Mouse (Mus musculus) intestine, embryonic 15.5 days (tissue): ENCODE results near the gene Gm10320. TPM values are rescaled to one million over a fixed set of nuclear protein-coding genes. Genes with fewer than 3 reads are reported as not detected.
A peak's percentile ranks its signal among the peaks of the same experiment; 100 is the strongest.

Source experiments
- ATAC-seq: fragments of 200-750 bp; cut with Nextera tagmentation; 2 replicates; pipeline ENCODE4 v1.8.0; 2017; ENCODE audit warnings: moderate TSS enrichment, moderate library complexity
- H3K27ac ChIP-seq: fragments of 300-500 bp; sonication (generic); 2 replicates; pipeline ENCODE4 v1.5.1; 2015; ENCODE audit warnings: mild to moderate bottlenecking, inconsistent platforms
- H3K27me3 ChIP-seq: fragments of 300-500 bp; sonication (generic); replicated peaks from 2 replicates; pipeline ENCODE4 v1.6.1; 2015; ENCODE audit warnings: inconsistent platforms
- H3K36me3 ChIP-seq: fragments of 300-500 bp; sonication (generic); 2 replicates; pipeline ENCODE4 v1.6.1; 2015; ENCODE audit warnings: inconsistent platforms
- H3K4me1 ChIP-seq: fragments of 300-500 bp; sonication (generic); replicated peaks from 2 replicates; pipeline ENCODE4 v1.6.1; 2015; ENCODE audit warnings: inconsistent platforms
- H3K4me2 ChIP-seq: fragments of 300-500 bp; sonication (generic); replicated peaks from 2 replicates; pipeline ENCODE4 v1.6.1; 2015; ENCODE audit warnings: mild to moderate bottlenecking, inconsistent platforms
- H3K4me3 ChIP-seq: fragments of 300-500 bp; sonication (generic); replicated peaks from 2 replicates; pipeline ENCODE4 v1.5.1; 2015; ENCODE audit warnings: inconsistent platforms
- H3K9ac ChIP-seq: fragments of 300-500 bp; sonication (generic); 2 replicates; pipeline ENCODE4 v1.6.1; 2015; ENCODE audit warnings: inconsistent platforms
- H3K9me3 ChIP-seq: fragments of 300-500 bp; sonication (generic); 2 replicates; pipeline ENCODE4 v1.6.1; 2016; ENCODE audit warnings: inconsistent platforms
- WGBS: fragments of 180-500 bp; shearing (Covaris S2); methylation state at CpG from one replicate; pipeline ENCODE4 v1.1.7; 2015; 5-methylcytosine and 5-hydroxymethylcytosine counted together
- polyA plus RNA-seq: library from polyadenylated mRNA; unstranded; fragments of >200 nt; fragmentation: Nextera tagmentation; extraction: Ambion mirVana; gene quantifications from 2 replicates; pipeline ENCODE4 v1.2.1, GENCODE M21; 2015

The Gm10320 gene
- polyA plus RNA-seq, 1 experiment from 2014 or later, result 1.8 TPM

- H3K4me1 ChIP-seq, result no peaks in the 10 kb centered on the region; the same call in 1 of the 2 replicates
- H3K36me3 ChIP-seq, result no peaks in the 10 kb centered on the region
- no peaks in the 10 kb centered on the region for H3K27me3 ChIP-seq
- no peak overlapping the region for H3K27ac ChIP-seq
- 0 out of 2 replicates have a peak, but pooled peaks have one; percentile 55 for ATAC-seq
- peak overlapping the region; percentile 13; the same call in 1 of the 2 replicates for H3K4me2 ChIP-seq
- WGBS, result 21% methylated on average over 11 of the region's 11 CpGs
- H3K4me3 ChIP-seq, result no peak overlapping the region
- H3K9ac ChIP-seq, result no peak overlapping the region
- no peaks in the 10 kb centered on the region for H3K9me3 ChIP-seq
Measured at GRCm38 (mm10) chr13:98518341-98518740, 26.5 kb upstream of the Gm10320 start.

GRCm38 (mm10) chr13:98517666-98518065 is 25.9 kb upstream of the Gm10320 start:
- Histone ChIP-seq H3K4me2 (0 out of 2 replicates have a peak overlapping the region, but pooled peaks have one; percentile 17), H3K36me3 (no peaks in the 10 kb centered on the region), H3K27me3 (no peaks in the 10 kb centered on the region), H3K27ac (no peak overlapping the region), H3K9ac (no peak overlapping the region), H3K4me3 (no peak overlapping the region), H3K4me1 (no peaks in the 10 kb centered on the region; the same call in 1 of the 2 replicates), H3K9me3 (no peaks in the 10 kb centered on the region)
- ATAC-seq, result no peak
- WGBS, result 34% methylated on average over 5 of the region's 5 CpGs

- no peak for ATAC-seq
- no peak overlapping the region for H3K4me2 ChIP-seq
- 79% methylated on average over 4 of the region's 4 CpGs for WGBS
Measured at GRCm38 (mm10) chr13:98516985-98517384, 25.2 kb upstream of the Gm10320 start.

GRCm38 (mm10) chr13:98512066-98512465 is 20.3 kb upstream of the Gm10320 start:
- no peak overlapping the region for H3K4me3 ChIP-seq
- H3K36me3 ChIP-seq, result no peaks in the 10 kb centered on the region
- H3K27me3 ChIP-seq, result peaks cover 9% of the 10 kb centered on the region
- 76% methylated on average over 4 of the region's 4 CpGs for whole genome bisulfite sequencing
- H3K4me1 ChIP-seq, result no peaks in the 10 kb centered on the region
- H3K4me2 ChIP-seq, result no peak overlapping the region
- no peak overlapping the region for H3K27ac ChIP-seq
- H3K9me3 ChIP-seq, result no peaks in the 10 kb centered on the region
- no peak overlapping the region for H3K9ac ChIP-seq
- no peak for ATAC-seq

More at GRCm38 (mm10) chr13:98516985-98517384, 25.2 kb upstream of the Gm10320 start:
- Histone ChIP-seq H3K9ac (no peak overlapping the region), H3K9me3 (no peaks in the 10 kb centered on the region), H3K4me3 (no peak overlapping the region), H3K27ac (no peak overlapping the region), H3K36me3 (no peaks in the 10 kb centered on the region), H3K4me1 (no peaks in the 10 kb centered on the region; the same call in 1 of the 2 replicates), H3K27me3 (no peaks in the 10 kb centered on the region)

GRCm38 (mm10) chr13:98507656-98508055 is 15.9 kb upstream of the Gm10320 start:
- no peak for ATAC-seq
- peaks cover 39% of the 10 kb centered on the region for H3K27me3 ChIP-seq
- no peak overlapping the region for H3K27ac ChIP-seq
- H3K36me3 ChIP-seq, result no peaks in the 10 kb centered on the region
- H3K4me2 ChIP-seq, result no peak overlapping the region
- H3K4me3 ChIP-seq, result no peak overlapping the region
- WGBS, result 67% methylated on average over 2 of the region's 2 CpGs
- no peaks in the 10 kb centered on the region for H3K9me3 ChIP-seq
- H3K4me1 ChIP-seq, result peaks cover 17% of the 10 kb centered on the region
- no peak overlapping the region for H3K9ac ChIP-seq

GRCm38 (mm10) chr13:98506496-98506895 is 14.7 kb upstream of the Gm10320 start:
- Histone ChIP-seq H3K27ac (no peak overlapping the region), H3K4me2 (no peak overlapping the region), H3K4me1 (peaks cover 17% of the 10 kb centered on the region), H3K9ac (no peak overlapping the region), H3K4me3 (no peak overlapping the region), H3K36me3 (no peaks in the 10 kb centered on the region), H3K9me3 (no peaks in the 10 kb centered on the region), H3K27me3 (peaks cover 51% of the 10 kb centered on the region)
- WGBS, result 22% methylated on average over 4 of the region's 4 CpGs
- ATAC-seq, result no peak

- Histone ChIP-seq H3K9me3 (no peaks in the 10 kb centered on the region), H3K36me3 (no peaks in the 10 kb centered on the region), H3K27ac (no peak overlapping the region), H3K4me1 (peaks cover 17% of the 10 kb centered on the region), H3K9ac (no peak overlapping the region), H3K27me3 (peaks cover 56% of the 10 kb centered on the region), H3K4me2 (no peak overlapping the region), H3K4me3 (no peak overlapping the region)
- 36% methylated on average over 6 of the region's 6 CpGs for WGBS
- no peak for ATAC-seq
Measured at GRCm38 (mm10) chr13:98505989-98506388, 14.2 kb upstream of the Gm10320 start.

GRCm38 (mm10) chr13:98505489-98505857 is 13.7 kb upstream of the Gm10320 start:
- ATAC-seq, result no peak
- Histone ChIP-seq H3K27me3 (peaks cover 61% of the 10 kb centered on the region), H3K4me1 (peaks cover 17% of the 10 kb centered on the region), H3K36me3 (no peaks in the 10 kb centered on the region), H3K9ac (no peak overlapping the region), H3K9me3 (no peaks in the 10 kb centered on the region), H3K4me3 (no peak overlapping the region), H3K27ac (no peak overlapping the region), H3K4me2 (0 out of 2 replicates have a peak overlapping the region, but pooled peaks have one; percentile 86)
- 10% methylated on average over 11 of the region's 11 CpGs for WGBS

- H3K4me2 ChIP-seq, result peak overlapping the region; percentile 86
- no peaks in the 10 kb centered on the region for H3K9me3 ChIP-seq
- H3K4me1 ChIP-seq, result peaks cover 17% of the 10 kb centered on the region
- peak overlapping the region; percentile 39 for H3K4me3 ChIP-seq
- under 1% methylated on average over 50 of the region's 51 CpGs for WGBS
- peak; percentile 83 for ATAC-seq
- peaks cover 67% of the 10 kb centered on the region for H3K27me3 ChIP-seq
- no peak overlapping the region for H3K27ac ChIP-seq
- no peak overlapping the region for H3K9ac ChIP-seq
- no peaks in the 10 kb centered on the region for H3K36me3 ChIP-seq
Measured at GRCm38 (mm10) chr13:98504661-98505488, 13.1 kb upstream of the Gm10320 start.

GRCm38 (mm10) chr13:98504181-98504660 is 12.4 kb upstream of the Gm10320 start:
- under 1% methylated on average over 27 of the region's 27 CpGs for WGBS
- Histone ChIP-seq H3K4me1 (peaks cover 17% of the 10 kb centered on the region), H3K36me3 (no peaks in the 10 kb centered on the region), H3K4me2 (peak overlapping the region; percentile 86), H3K9ac (no peak overlapping the region), H3K4me3 (peak overlapping the region; percentile 39), H3K27ac (no peak overlapping the region), H3K27me3 (peaks cover 73% of the 10 kb centered on the region), H3K9me3 (no peaks in the 10 kb centered on the region)
- 0 out of 2 replicates have a peak, but pooled peaks have one; percentile 20 for ATAC-seq

GRCm38 (mm10) chr13:98503601-98504000 is 11.8 kb upstream of the Gm10320 start:
- peaks cover 80% of the 10 kb centered on the region for H3K27me3 ChIP-seq
- H3K4me2 ChIP-seq, result peak overlapping the region; percentile 86; the same call in 1 of the 2 replicates
- WGBS, result 2% methylated on average over 8 of the region's 8 CpGs
- ATAC-seq, result no peak
- H3K9me3 ChIP-seq, result no peaks in the 10 kb centered on the region
- H3K4me1 ChIP-seq, result peaks cover 17% of the 10 kb centered on the region
- no peak overlapping the region for H3K27ac ChIP-seq
- no peak overlapping the region for H3K9ac ChIP-seq
- H3K36me3 ChIP-seq, result no peaks in the 10 kb centered on the region
- no peak overlapping the region for H3K4me3 ChIP-seq

- no peak overlapping the region for H3K27ac ChIP-seq
- H3K4me2 ChIP-seq, result peak overlapping the region; percentile 53
- ATAC-seq, result no peak
- peaks cover 17% of the 10 kb centered on the region for H3K4me1 ChIP-seq
- H3K4me3 ChIP-seq, result peak overlapping the region; percentile 24
- no peak overlapping the region for H3K9ac ChIP-seq
- no peaks in the 10 kb centered on the region for H3K9me3 ChIP-seq
- H3K27me3 ChIP-seq, result peaks cover 82% of the 10 kb centered on the region
- WGBS, result 1% methylated on average over 27 of the region's 27 CpGs
- no peaks in the 10 kb centered on the region for H3K36me3 ChIP-seq
Measured at GRCm38 (mm10) chr13:98502813-98503341, 11.1 kb upstream of the Gm10320 start.
